Mouse (Mus musculus) spleen, postnatal 36 days (tissue): Measurements from ENCODE around the gene Tmem236.

ENCODE experiments used
- DNase-seq, 2 experiments: peaks; one replicate each; pipeline ENCODE4 v3.0.0; 2022; ENCODE audit warnings: low spot score in 2 of 2, mixed read lengths in 1 of 2

The Tmem236 gene

DNA sequence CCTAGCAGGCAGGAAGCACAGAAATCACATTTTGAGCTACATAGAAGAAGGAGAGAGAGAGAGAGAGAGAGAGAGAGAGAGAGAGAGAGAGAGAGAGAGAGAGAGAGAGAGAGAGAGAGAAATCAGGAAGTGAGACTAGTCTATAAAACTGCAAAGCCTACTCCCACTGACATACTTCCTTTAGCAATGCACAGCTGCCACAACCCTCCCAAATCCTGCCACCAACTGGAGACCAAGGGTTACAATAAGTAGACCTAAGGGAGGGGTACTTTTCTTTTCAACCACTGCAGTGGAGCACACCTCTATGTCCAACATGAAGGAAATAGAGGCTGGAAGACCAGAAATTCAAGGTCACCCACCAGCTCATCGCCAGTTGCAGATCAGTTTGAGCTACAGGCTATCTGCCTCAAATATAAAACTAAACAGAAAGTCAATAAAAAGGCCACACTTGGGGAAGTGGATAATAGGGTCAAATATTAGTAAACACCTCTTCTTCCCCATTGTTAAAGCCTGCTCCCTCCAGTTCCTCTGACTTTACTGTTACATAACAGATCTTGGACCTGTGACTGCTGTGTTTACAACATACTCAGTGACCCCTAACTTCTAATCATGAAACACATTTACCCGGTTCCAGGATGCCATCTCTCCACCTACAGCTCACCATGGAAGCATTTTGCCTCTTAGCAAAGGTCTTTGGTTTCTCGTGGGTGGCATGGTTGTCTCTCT, 75.7 kb downstream of the Tmem236 start:
- DNase-seq, result peak; percentile 61 to 64

DNA sequence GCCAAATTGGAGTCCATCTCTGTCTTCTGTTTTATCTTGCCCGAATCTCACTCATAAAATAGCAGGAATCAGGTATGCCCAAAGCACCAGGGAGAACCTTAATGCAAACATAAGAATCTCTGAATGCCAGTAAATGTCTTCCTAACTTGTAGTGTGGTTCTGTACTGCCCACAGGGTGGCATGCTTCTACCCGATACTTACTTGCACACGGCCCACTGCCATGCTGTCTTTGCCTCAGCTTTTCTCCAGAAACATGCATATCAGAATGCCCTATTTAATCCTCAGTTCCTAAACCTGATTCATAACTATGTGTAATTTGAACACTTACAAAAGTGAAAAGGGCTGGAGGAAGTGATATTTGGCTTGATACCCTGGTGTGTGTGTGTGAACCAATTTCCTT, 77.6 kb downstream of the Tmem236 start:
- no peak for DNase-seq

DNA sequence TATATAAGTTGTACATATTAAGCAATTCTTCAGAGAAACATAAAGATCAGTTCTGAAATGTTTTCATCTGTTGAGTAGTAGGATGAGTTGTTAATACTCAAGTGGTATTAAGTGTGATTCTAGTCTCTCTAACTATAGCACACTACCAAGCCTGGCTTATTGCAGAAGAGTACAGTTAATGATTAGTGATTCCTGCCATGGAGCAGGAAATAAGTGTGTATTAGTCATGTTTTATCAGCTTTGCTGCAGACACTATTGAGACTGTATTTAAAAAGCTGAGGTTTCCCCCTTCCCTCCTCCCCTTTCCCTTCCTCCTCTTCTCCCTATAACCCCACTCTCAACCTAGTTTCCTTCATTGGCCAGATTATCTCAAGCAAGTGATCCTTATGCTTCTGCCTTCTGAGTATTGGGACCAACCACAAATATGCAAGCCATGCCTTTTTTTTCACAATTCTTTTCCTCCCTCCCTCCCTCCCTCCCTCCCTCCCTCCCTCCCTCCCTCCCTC, 84.1 kb downstream of the Tmem236 start:
- no peak for DNase-seq

DNA sequence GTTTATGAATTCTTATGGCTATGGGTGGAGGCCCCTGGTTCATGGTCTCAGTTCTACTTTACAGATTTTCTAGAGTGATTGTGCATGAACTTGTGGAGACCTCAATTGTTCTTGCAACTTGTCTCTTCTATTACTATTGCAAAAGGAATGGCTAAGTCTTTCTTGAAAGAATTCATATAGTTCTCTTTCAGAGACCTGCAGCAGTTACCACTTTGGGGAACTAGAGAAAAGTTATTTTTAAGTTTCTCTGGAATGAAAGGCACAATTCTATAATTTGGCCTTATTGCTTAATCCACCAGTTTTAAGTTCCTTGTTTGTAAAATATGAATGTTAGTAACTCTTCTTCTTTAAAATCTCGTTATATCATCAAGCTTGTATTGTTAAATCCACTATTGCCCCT, 87.8 kb downstream of the Tmem236 start:
- DNase-seq, result no peak

DNA sequence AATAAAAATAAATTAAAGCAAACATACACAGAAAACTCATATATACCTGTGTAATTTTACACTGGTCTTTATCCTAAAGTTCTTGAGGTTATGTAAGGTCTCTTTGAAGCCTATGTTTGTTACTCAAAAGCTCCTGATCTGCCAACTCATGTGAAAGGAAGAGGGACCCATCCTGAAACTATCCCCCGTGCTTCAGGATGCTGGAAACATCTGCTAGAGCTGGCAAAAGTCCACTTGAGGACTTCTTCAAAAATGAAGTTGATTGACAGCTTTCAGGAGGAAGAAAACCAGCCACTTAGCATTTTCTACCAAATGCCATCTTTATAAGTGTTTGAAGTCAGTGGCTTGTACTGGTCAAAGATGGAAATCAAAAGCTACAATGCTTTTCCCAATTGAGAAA, 94.8 kb downstream of the Tmem236 start:
- no peak for DNase-seq
